Mouse (Mus musculus): ENCODE results near the gene Klc4.

DNA sequence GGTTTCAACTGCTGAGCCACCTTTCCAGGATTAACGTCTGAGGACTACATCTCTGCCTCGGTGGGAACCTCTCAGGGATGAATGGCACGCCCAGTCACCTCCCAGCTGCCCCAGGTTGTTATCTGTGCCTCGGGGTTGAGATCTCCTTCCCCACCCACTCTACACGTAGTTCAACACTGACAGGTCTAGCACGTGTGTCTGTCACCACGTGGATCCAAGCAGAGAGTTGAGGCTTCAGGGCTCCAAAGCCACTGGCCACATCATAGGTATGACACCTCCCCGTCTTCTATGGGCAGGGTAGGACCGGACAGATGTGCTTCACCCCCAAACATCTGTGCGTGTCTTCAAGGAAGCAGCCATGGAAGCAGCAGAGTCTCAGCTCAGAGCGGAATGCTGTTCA, 47.9 kb downstream of the Klc4 start:
- TF ChIP-seq MAFK (IDR thresholded peaks at IDR 0.05; ENCODE audit: borderline replicate concordance, low read depth, low read length), result no peak
- TF ChIP-seq CTCF (IDR thresholded peaks at IDR 0.05 in 2 of 3, conservative IDR thresholded peaks at IDR 0.05 in 1 of 3; ENCODE audit: control insufficient read depth in 1 of 3, insufficient read depth in 1 of 3, low read depth in 2 of 3, low read length in 3 of 3, poor library complexity in 1 of 3, severe bottlenecking in 1 of 3), result no peak
- peak; percentile 69 for TF ChIP-seq MAX (IDR thresholded peaks at IDR 0.05; ENCODE audit: low read length)
- TF ChIP-seq SIN3A (IDR thresholded peaks at IDR 0.05; ENCODE audit: low read length), result peak; percentile 36; the same call in 1 of the 2 replicates
- no peak for TF ChIP-seq POLR2A (IDR thresholded peaks at IDR 0.05; ENCODE audit: control insufficient read depth in 1 of 2, insufficient read depth in 1 of 2, low read depth in 1 of 2, low read length in 2 of 2, poor library complexity in 1 of 2)
